Mouse (Mus musculus): Measurements from ENCODE around the gene Tgfbr3.

DNA sequence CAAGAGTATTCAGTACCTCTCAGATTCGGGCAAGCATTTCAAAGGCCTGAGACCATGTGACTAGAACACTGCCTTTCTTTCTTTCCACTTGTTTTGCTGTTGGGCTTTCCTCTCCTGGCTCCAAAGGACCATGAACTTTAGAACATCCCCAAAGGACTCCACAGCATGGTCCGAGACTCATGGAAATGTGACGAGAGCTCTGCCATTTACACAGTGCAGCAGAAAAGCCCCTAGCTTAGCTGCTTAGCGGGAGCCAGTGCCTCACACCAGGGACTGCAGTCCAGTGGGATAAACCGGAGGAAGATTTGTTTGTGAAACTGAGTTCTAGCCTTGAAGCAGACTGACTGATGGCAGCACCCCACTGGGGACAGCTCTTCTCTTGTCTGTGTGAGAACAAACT, 224.5 kb downstream of the Tgfbr3 start:
- TF ChIP-seq CTCF (IDR thresholded peaks at IDR 0.05; ENCODE audit: extremely low read depth, insufficient read depth, low read length): no peak
- no peak for TF ChIP-seq POLR2A (IDR thresholded peaks at IDR 0.05; ENCODE audit: extremely low read depth, insufficient read depth, low read length)
